Comparison of ENCODE assay signal across 8 mouse cellular contexts in the genomic region with DNA sequence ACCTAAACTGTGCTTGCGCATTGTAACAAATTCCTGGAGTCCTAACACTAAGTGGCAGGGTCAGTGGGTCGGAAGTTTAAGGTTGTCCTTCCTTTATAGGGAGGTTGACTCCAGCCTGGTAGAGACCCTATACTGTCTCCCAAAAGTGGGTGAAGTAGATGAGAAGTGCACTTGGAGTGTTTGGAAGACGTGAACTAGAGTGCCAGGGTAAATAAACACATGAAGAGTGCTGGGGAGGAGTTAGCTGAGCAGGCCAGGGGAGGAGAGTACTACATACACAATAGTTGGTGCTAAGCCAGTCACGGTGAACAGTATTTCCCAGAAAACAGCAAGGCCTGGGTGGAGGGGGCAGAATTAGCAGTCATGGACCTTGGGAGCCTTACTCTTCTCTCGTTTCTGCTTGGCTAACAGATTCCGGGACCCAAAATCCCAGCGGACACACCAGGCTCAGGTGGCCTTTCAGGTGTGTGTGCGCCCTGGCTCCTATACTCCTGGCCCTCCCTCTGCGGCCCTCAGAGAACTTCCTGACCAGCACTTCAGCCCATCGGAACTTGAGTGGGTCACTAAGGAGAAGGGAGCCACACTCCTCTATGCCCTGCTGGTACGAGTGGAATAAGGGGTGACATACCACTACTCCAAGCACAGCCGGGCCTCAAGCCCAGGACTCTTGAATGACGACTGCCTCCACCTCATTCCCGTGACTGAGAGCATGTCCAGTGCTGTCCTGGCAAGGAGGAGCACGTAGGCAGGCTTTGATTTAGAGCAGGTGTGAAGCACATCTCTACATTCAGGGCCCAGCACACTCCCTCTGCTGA. TPM values are rescaled to one million over a fixed set of nuclear protein-coding genes. Genes with fewer than 3 reads are reported as not detected.
DNase-seq lines count a peak whose midpoint lies in the region; ATAC-seq lines count a peak whose summit lies in the region.

No protein-coding gene starts in this region.

- peak; percentile 12 to 64 for DNase-seq in spleen, postnatal 4 days (ENCODE audit: low spot score in 2 of 2)
- DNase-seq in spleen, postnatal 14 days (ENCODE audit: low spot score in 2 of 2), result no peak
- no peak for DNase-seq in forebrain, embryonic 14.5 days (ENCODE audit: low spot score)
- no peak for DNase-seq in cerebellum, postnatal 10 days
- no peak for DNase-seq in left cerebral cortex, postnatal 4 days
- DNase-seq in T-cell, adult 2 months (ENCODE audit: low spot score), result no peak

- H3K27me3 ChIP-seq in forebrain, embryonic 14.5 days (replicated peaks; ENCODE audit: control insufficient read depth, insufficient read depth, low read length), result no peaks in the 10 kb centered on the region
- no peaks in the 10 kb centered on the region for H3K27me3 ChIP-seq in liver, embryonic 15.5 days
- H3K27me3 ChIP-seq in stomach, embryonic 15.5 days (replicated peaks), result no peaks in the 10 kb centered on the region

- peak; percentile 5; the same call in 1 of the 2 replicates for ATAC-seq in forebrain, embryonic 14.5 days
- no peak for ATAC-seq in liver, embryonic 15.5 days (ENCODE audit: insufficient read depth)
- ATAC-seq in stomach, embryonic 15.5 days (ENCODE audit: insufficient read depth, low FRiP score, low read depth), result no peak

- H3K4me2 ChIP-seq in forebrain, embryonic 14.5 days (ENCODE audit: low read length), result peak overlapping the region; percentile 100
- H3K4me2 ChIP-seq in liver, embryonic 15.5 days, result peak overlapping the region; percentile 90
- H3K4me2 ChIP-seq in stomach, embryonic 15.5 days, result peak overlapping the region; percentile 79

- H3K27ac ChIP-seq in forebrain, embryonic 14.5 days (ENCODE audit: low read depth, low read length), result 0 out of 2 replicates have a peak overlapping the region, but pooled peaks have one; percentile 63
- peak overlapping the region; percentile 97 for H3K27ac ChIP-seq in liver, embryonic 15.5 days (replicated peaks)
- H3K27ac ChIP-seq in stomach, embryonic 15.5 days, result peak overlapping the region; percentile 16; the same call in 1 of the 2 replicates

- intact Hi-C loops in left cerebral cortex, postnatal 4 days (cut with DNase I), result no loop called here

- no peaks in the 10 kb centered on the region for H3K9me3 ChIP-seq in forebrain, embryonic 14.5 days (replicated peaks; ENCODE audit: control insufficient read depth, low read length)
- no peaks in the 10 kb centered on the region for H3K9me3 ChIP-seq in liver, embryonic 15.5 days (replicated peaks)
- no peaks in the 10 kb centered on the region for H3K9me3 ChIP-seq in stomach, embryonic 15.5 days

- H3K36me3 ChIP-seq in forebrain, embryonic 14.5 days (ENCODE audit: control insufficient read depth, insufficient read depth, low read length), result peaks cover 90% of the 10 kb centered on the region
- peaks cover 88% of the 10 kb centered on the region for H3K36me3 ChIP-seq in liver, embryonic 15.5 days (replicated peaks)
- H3K36me3 ChIP-seq in stomach, embryonic 15.5 days, result peaks cover 69% of the 10 kb centered on the region

- peaks cover 17% of the 10 kb centered on the region for H3K4me1 ChIP-seq in forebrain, embryonic 14.5 days (ENCODE audit: control insufficient read depth, insufficient read depth, low read length)
- H3K4me1 ChIP-seq in liver, embryonic 15.5 days (replicated peaks), result peaks cover 48% of the 10 kb centered on the region
- H3K4me1 ChIP-seq in stomach, embryonic 15.5 days, result peaks cover 20% of the 10 kb centered on the region

- peak overlapping the region; percentile 82; the same call in 1 of the 2 replicates for H3K9ac ChIP-seq in forebrain, embryonic 14.5 days (ENCODE audit: low read length)
- H3K9ac ChIP-seq in liver, embryonic 15.5 days, result peak overlapping the region; percentile 90
- H3K9ac ChIP-seq in stomach, embryonic 15.5 days, result no peak overlapping the region

- 78% methylated on average over 15 of the region's 15 CpGs for WGBS in forebrain, embryonic 14.5 days
- WGBS in liver, embryonic 15.5 days (ENCODE audit: insufficient replicate concordance), result 75% methylated on average over 15 of the region's 15 CpGs
- 76% methylated on average over 15 of the region's 15 CpGs for WGBS in stomach, embryonic 15.5 days

- peak overlapping the region; percentile 80 for H3K4me3 ChIP-seq in forebrain, embryonic 14.5 days (ENCODE audit: low read depth, low read length)
- H3K4me3 ChIP-seq in liver, embryonic 15.5 days (replicated peaks), result peak overlapping the region; percentile 86
- peak overlapping the region; percentile 69 for H3K4me3 ChIP-seq in stomach, embryonic 15.5 days (replicated peaks)

RNA-seq across cellular contexts. Expression of a gene that starts 0.8 kb away (rescaled TPM):
- polyA plus RNA-seq in forebrain, embryonic 14.5 days (2014; fragmentation: Nextera tagmentation; extraction: Ambion mirVana), result 62.9 and 67.8 TPM in 2 replicates
- 90.6 and 98.4 TPM in 2 replicates for polyA plus RNA-seq in liver, embryonic 15.5 days (2015; fragmentation: Nextera tagmentation; extraction: Ambion mirVana)
- polyA plus RNA-seq in stomach, embryonic 15.5 days (2015; fragmentation: Nextera tagmentation; extraction: Ambion mirVana), result 66.2 and 69.1 TPM in 2 replicates
- 10 to 100 TPM; 37.8 to 38.3 TPM for total RNA-seq in left cerebral cortex, postnatal 4 days (2021)

RNA-seq across cellular contexts. Expression of a gene that starts 8.8 kb away (rescaled TPM):
- 1,251 and 1,277 TPM in 2 replicates for polyA plus RNA-seq in forebrain, embryonic 14.5 days (2014; fragmentation: Nextera tagmentation; extraction: Ambion mirVana)
- 1,245 and 1,257 TPM in 2 replicates for polyA plus RNA-seq in liver, embryonic 15.5 days (2015; fragmentation: Nextera tagmentation; extraction: Ambion mirVana)
- 1,591 and 1,597 TPM in 2 replicates for polyA plus RNA-seq in stomach, embryonic 15.5 days (2015; fragmentation: Nextera tagmentation; extraction: Ambion mirVana)
- total RNA-seq in left cerebral cortex, postnatal 4 days (2021), result 100 to 1,000 TPM; 539 to 555 TPM

RNA-seq across cellular contexts. Expression of a gene that starts 12.1 kb away (rescaled TPM):
- 16.7 and 23.8 TPM in 2 replicates for polyA plus RNA-seq in forebrain, embryonic 14.5 days (2014; fragmentation: Nextera tagmentation; extraction: Ambion mirVana)
- 2.7 and 3.1 TPM in 2 replicates for polyA plus RNA-seq in liver, embryonic 15.5 days (2015; fragmentation: Nextera tagmentation; extraction: Ambion mirVana)
- polyA plus RNA-seq in stomach, embryonic 15.5 days (2015; fragmentation: Nextera tagmentation; extraction: Ambion mirVana), result 7.2 and 8.0 TPM in 2 replicates
- 100 to 1,000 TPM; 157 to 165 TPM for total RNA-seq in left cerebral cortex, postnatal 4 days (2021)

RNA-seq across cellular contexts. Expression of a gene that starts 12.1 kb away (rescaled TPM):
- 15.0 and 18.6 TPM in 2 replicates for polyA plus RNA-seq in forebrain, embryonic 14.5 days (2014; fragmentation: Nextera tagmentation; extraction: Ambion mirVana)
- 0.89 and 1.0 TPM in 2 replicates for polyA plus RNA-seq in liver, embryonic 15.5 days (2015; fragmentation: Nextera tagmentation; extraction: Ambion mirVana)
- polyA plus RNA-seq in stomach, embryonic 15.5 days (2015; fragmentation: Nextera tagmentation; extraction: Ambion mirVana), result 7.5 and 10.4 TPM in 2 replicates
- 10 to 100 TPM in 1 of 2 experiments, 1 to 10 TPM in 1; 8.3 to 10.7 TPM for total RNA-seq in left cerebral cortex, postnatal 4 days (2021)

RNA-seq across cellular contexts. Expression of a gene that starts 17.6 kb away (rescaled TPM):
- 0.10 and 0.17 TPM in 2 replicates for polyA plus RNA-seq in forebrain, embryonic 14.5 days (2014; fragmentation: Nextera tagmentation; extraction: Ambion mirVana)
- 5.9 and 7.2 TPM in 2 replicates for polyA plus RNA-seq in liver, embryonic 15.5 days (2015; fragmentation: Nextera tagmentation; extraction: Ambion mirVana)
- polyA plus RNA-seq in stomach, embryonic 15.5 days (2015; fragmentation: Nextera tagmentation; extraction: Ambion mirVana), result 5.0 and 6.1 TPM in 2 replicates
- under 1 TPM; 0.50 to 0.72 TPM for total RNA-seq in left cerebral cortex, postnatal 4 days (2021)

Comparison
In these comparisons a context has a peak if more than half of its experiments do, and no peak if none do; other contexts are left out.
1. DNase-seq: peak in spleen, postnatal 4 days (2 of 2); none in spleen, postnatal 14 days (0 of 2), forebrain, embryonic 14.5 days (single experiment), cerebellum, postnatal 10 days (0 of 2), left cerebral cortex, postnatal 4 days (single experiment) and T-cell, adult 2 months (single experiment).
2. H3K27ac ChIP-seq: peak in every context shown above with its lines; median percentile 97 in liver, embryonic 15.5 days; 63 in forebrain, embryonic 14.5 days; 16 in stomach, embryonic 15.5 days.
3. Peak in every context shown above with its lines, with median percentiles within 50 percentile points of each other: H3K4me2 ChIP-seq and H3K4me3 ChIP-seq.